18 mouse cellular contexts compared by ENCODE assay signal in the genomic region with DNA sequence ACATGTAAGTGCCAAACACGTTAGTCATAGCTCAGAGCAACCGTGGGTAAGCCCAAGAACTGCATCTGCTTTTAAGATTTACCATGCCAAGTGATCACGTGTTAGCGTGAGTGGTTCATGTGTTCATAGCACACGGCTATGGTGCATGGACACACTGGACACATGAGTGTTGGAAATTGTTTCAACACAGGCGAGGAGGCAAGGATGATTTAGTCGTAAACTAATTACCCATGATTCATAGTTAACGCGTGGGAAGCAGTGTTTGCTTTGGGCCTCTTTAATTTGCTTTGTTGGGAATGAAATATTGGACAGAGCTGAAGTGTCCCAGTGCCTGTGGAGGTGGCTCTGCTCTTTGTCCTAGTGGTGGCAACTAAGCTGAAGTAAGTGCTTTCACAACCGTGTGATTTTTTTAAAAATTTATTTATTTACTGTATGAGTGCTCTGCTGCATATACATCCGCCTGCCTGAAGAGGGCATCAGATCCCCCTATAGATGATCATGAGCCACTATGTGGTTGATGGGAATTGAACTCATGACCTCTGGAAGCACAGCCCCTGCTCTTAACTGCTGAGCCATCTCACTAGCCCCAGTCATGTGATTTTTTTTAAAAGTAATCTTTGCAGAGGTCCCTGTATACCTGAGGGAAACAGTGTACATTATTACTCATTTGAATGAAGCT. TPM values are rescaled to one million over a fixed set of nuclear protein-coding genes. Genes with fewer than 3 reads are reported as not detected.
DNase-seq lines count a peak whose midpoint lies in the region; ATAC-seq and TF ChIP-seq lines count a peak whose summit lies in the region.
"Had no signal": no experiment of that assay in that cellular context is flagged by ENCODE, and none has a peak within 500 bp of the region (broad histone marks: within the 10 kb centered on the region; RNA-seq: fewer than 3 reads in every experiment).

No protein-coding gene starts in this region.

- DNase-seq in heart, adult 2 months, result no peak
- no peak for DNase-seq in heart, adult 9 months (ENCODE audit: low spot score in 2 of 2)
- no peak for DNase-seq in liver, postnatal 0 days
- DNase-seq in liver (no peak), MEL (ENCODE audit: low read depth, low spot score) (peak; percentile 34)
- no peak for DNase-seq in adrenal gland, adult 2 months
- DNase-seq: gastrocnemius, postnatal 14 days; kidney, adult 9 months; left cerebral cortex, postnatal 4 days; lung, adult 18-20 months; thymus, adult 2 months had no signal

- peak; percentile 14 for TF ChIP-seq RAD21 in MEL (IDR thresholded peaks at IDR 0.05; ENCODE audit: low read depth, low read length)

- H3K36me3 ChIP-seq in heart, adult 2 months (ENCODE audit: control insufficient read depth, insufficient read depth, low read length), result no peaks in the 10 kb centered on the region; the same call in 1 of the 2 replicates
- no peaks in the 10 kb centered on the region for H3K36me3 ChIP-seq in liver, postnatal 0 days (replicated peaks; ENCODE audit: insufficient read depth, low read length)
- no peaks in the 10 kb centered on the region for H3K36me3 ChIP-seq in MEL (ENCODE audit: control insufficient read depth in 1 of 2, insufficient read depth in 2 of 2, low read length in 2 of 2)
- no peaks in the 10 kb centered on the region for H3K36me3 ChIP-seq in kidney, embryonic 15.5 days
- H3K36me3 ChIP-seq: forebrain, embryonic 15.5 days; hindbrain, embryonic 15.5 days had no signal

- peaks cover 7% of the 10 kb centered on the region; the same call in 1 of the 2 replicates for H3K4me1 ChIP-seq in heart, adult 2 months (ENCODE audit: control insufficient read depth, insufficient read depth, low read length)
- peaks cover 4% of the 10 kb centered on the region; the same call in 1 of the 2 replicates for H3K4me1 ChIP-seq in liver, postnatal 0 days (ENCODE audit: insufficient read depth)
- H3K4me1 ChIP-seq in MEL (ENCODE audit: control insufficient read depth in 1 of 2, insufficient read depth in 2 of 2, low read length in 2 of 2), result peaks cover 0 to 3% of the 10 kb centered on the region in 2 experiments; a peak in 1 of 4 replicates
- H3K4me1 ChIP-seq in olfactory bulb, adult 2 months (ENCODE audit: control insufficient read depth, insufficient read depth, low read length), result peaks cover 19% of the 10 kb centered on the region
- peaks cover 16% of the 10 kb centered on the region for H3K4me1 ChIP-seq in kidney, embryonic 15.5 days

- no peaks in the 10 kb centered on the region; the same call in 1 of the 2 replicates for H3K79me2 ChIP-seq in heart, adult 2 months (replicated peaks; ENCODE audit: control insufficient read depth, insufficient read depth, low read length)
- no peaks in the 10 kb centered on the region for H3K79me2 ChIP-seq in MEL (ENCODE audit: control insufficient read depth, insufficient read depth, low read length, poor library complexity)

- H3K27ac ChIP-seq in heart, adult 2 months, result no peak overlapping the region
- no peak overlapping the region for H3K27ac ChIP-seq in liver, postnatal 0 days (ENCODE audit: low read depth)
- no peak overlapping the region for H3K27ac ChIP-seq in MEL (ENCODE audit: control insufficient read depth, low read depth, low read length)
- H3K27ac ChIP-seq in olfactory bulb, adult 2 months (ENCODE audit: insufficient read depth, low read depth, low read length), result 0 out of 2 replicates have a peak overlapping the region, but pooled peaks have one; percentile 15
- no peak overlapping the region for H3K27ac ChIP-seq in kidney, embryonic 15.5 days
- H3K27ac ChIP-seq: forebrain, embryonic 15.5 days; hindbrain, embryonic 15.5 days had no signal

- H3K9me3 ChIP-seq in liver, postnatal 0 days (ENCODE audit: low read length), result no peaks in the 10 kb centered on the region
- H3K9me3 ChIP-seq in MEL (replicated peaks; ENCODE audit: insufficient read depth, low read length), result no peaks in the 10 kb centered on the region
- no peaks in the 10 kb centered on the region for H3K9me3 ChIP-seq in kidney, embryonic 15.5 days (replicated peaks)
- H3K9me3 ChIP-seq: forebrain, embryonic 15.5 days; hindbrain, embryonic 15.5 days had no signal

- TF ChIP-seq CTCF in heart, adult 2 months (IDR thresholded peaks at IDR 0.05), result peak; percentile 46
- peak; percentile 43 for TF ChIP-seq CTCF in liver, postnatal 0 days (IDR thresholded peaks at IDR 0.05; ENCODE audit: low read depth)
- peak; percentile 9 to 43 (median 37); a peak in 4 of 6 replicates for TF ChIP-seq CTCF in MEL (IDR thresholded peaks at IDR 0.05 in 2 of 3, conservative IDR thresholded peaks at IDR 0.05 in 1 of 3; ENCODE audit: control insufficient read depth in 1 of 3, insufficient read depth in 1 of 3, low read depth in 2 of 3, low read length in 3 of 3, poor library complexity in 1 of 3, severe bottlenecking in 1 of 3)
- TF ChIP-seq CTCF in olfactory bulb, adult 2 months (IDR thresholded peaks at IDR 0.05; ENCODE audit: insufficient read depth, low read depth, low read length), result no peak

- intact Hi-C loops in heart, adult 2 months (cut with DNase I), result no loop called here

- H3K27me3 ChIP-seq in heart, adult 2 months (ENCODE audit: control insufficient read depth, insufficient read depth, low read length), result no peaks in the 10 kb centered on the region
- H3K27me3 ChIP-seq in liver, postnatal 0 days (ENCODE audit: insufficient read depth, low read length), result no peaks in the 10 kb centered on the region
- no peaks in the 10 kb centered on the region for H3K27me3 ChIP-seq in MEL (ENCODE audit: control insufficient read depth in 1 of 2, insufficient read depth in 2 of 2, low read length in 2 of 2)
- H3K27me3 ChIP-seq in kidney, embryonic 15.5 days, result no peaks in the 10 kb centered on the region
- H3K27me3 ChIP-seq: forebrain, embryonic 15.5 days; hindbrain, embryonic 15.5 days had no signal

- peak; percentile 62 for ATAC-seq in liver, postnatal 0 days
- ATAC-seq in kidney, embryonic 15.5 days (replicated peaks; ENCODE audit: low FRiP score), result no peak; the same call in 1 of the 2 replicates
- ATAC-seq: forebrain, embryonic 15.5 days had no signal

- TF ChIP-seq POLR2A in heart, adult 2 months (IDR thresholded peaks at IDR 0.05; ENCODE audit: insufficient read depth, low read depth, low read length), result no peak
- no peak for TF ChIP-seq POLR2A in MEL (IDR thresholded peaks at IDR 0.05; ENCODE audit: control insufficient read depth in 1 of 2, insufficient read depth in 1 of 2, low read depth in 1 of 2, low read length in 2 of 2, poor library complexity in 1 of 2)
- TF ChIP-seq POLR2A in olfactory bulb, adult 2 months (IDR thresholded peaks at IDR 0.05; ENCODE audit: insufficient read depth, low read depth, low read length), result no peak

- no peak overlapping the region for H3K9ac ChIP-seq in heart, adult 2 months (ENCODE audit: low read depth, low read length)
- no peak overlapping the region for H3K9ac ChIP-seq in liver, postnatal 0 days (replicated peaks)
- no peak overlapping the region for H3K9ac ChIP-seq in MEL (ENCODE audit: control insufficient read depth, low read depth, low read length, poor library complexity, severe bottlenecking)
- no peak overlapping the region for H3K9ac ChIP-seq in kidney, embryonic 15.5 days
- H3K9ac ChIP-seq: forebrain, embryonic 15.5 days; hindbrain, embryonic 15.5 days had no signal

- H3K4me3 ChIP-seq in heart, adult 2 months, result no peak overlapping the region
- H3K4me3 ChIP-seq in liver, postnatal 0 days (ENCODE audit: low read depth, low read length), result no peak overlapping the region
- H3K4me3 ChIP-seq in MEL (ENCODE audit: control insufficient read depth in 1 of 2, insufficient read depth in 1 of 2, low read depth in 2 of 2, low read length in 2 of 2), result no peak overlapping the region
- no peak overlapping the region for H3K4me3 ChIP-seq in olfactory bulb, adult 2 months (ENCODE audit: insufficient read depth, low read depth, low read length)
- H3K4me3 ChIP-seq in kidney, embryonic 15.5 days (replicated peaks), result no peak overlapping the region
- H3K4me3 ChIP-seq: forebrain, embryonic 15.5 days; hindbrain, embryonic 15.5 days; myocyte had no signal

- WGBS in heart, adult 2 months, result 88% methylated on average over 11 of the region's 11 CpGs
- 72% methylated on average over 11 of the region's 11 CpGs for WGBS in liver, postnatal 0 days (ENCODE audit: insufficient replicate concordance)
- WGBS in olfactory bulb, adult 2 months, result 64% methylated on average over 11 of the region's 11 CpGs
- 55% methylated on average over 11 of the region's 11 CpGs for WGBS in kidney, embryonic 15.5 days

- no peak overlapping the region for H3K4me2 ChIP-seq in liver, postnatal 0 days (ENCODE audit: low read depth, low read length)
- no peak overlapping the region for H3K4me2 ChIP-seq in kidney, embryonic 15.5 days
- H3K4me2 ChIP-seq: forebrain, embryonic 15.5 days; hindbrain, embryonic 15.5 days had no signal

- TF ChIP-seq EP300 in heart, adult 2 months (IDR thresholded peaks at IDR 0.05; ENCODE audit: insufficient read depth, low read depth, low read length), result no peak
- no peak for TF ChIP-seq EP300 in liver, postnatal 0 days (IDR thresholded peaks at IDR 0.05; ENCODE audit: low read depth)
- TF ChIP-seq EP300 in MEL (IDR thresholded peaks at IDR 0.05; ENCODE audit: low read depth in 1 of 2, low read length in 2 of 2), result no peak

TF ChIP-seq in MEL, 35 proteins besides CTCF, POLR2A, EP300 and RAD21:
- TF ChIP-seq GATA1 (IDR thresholded peaks at IDR 0.05; ENCODE audit: low read depth, low read length) (no peak), SMC3 (IDR thresholded peaks at IDR 0.05; ENCODE audit: low read depth, low read length) (peak; percentile 21; the same call in 1 of the 2 replicates), ZNF384 (IDR thresholded peaks at IDR 0.05; ENCODE audit: low read depth, low read length) (peak; percentile 37; the same call in 1 of the 2 replicates)

RNA-seq across cellular contexts. Expression of a gene that starts 46.6 kb away (rescaled TPM):
- total RNA-seq in heart, adult 2 months (2021), result not detected
- 0.08 TPM in 1 of 2 replicates, not detected in the other for polyA plus RNA-seq in heart, adult 2 months (2012; rRNA removed)
- polyA plus RNA-seq in liver, postnatal 0 days (2015; fragmentation: Nextera tagmentation; extraction: Ambion mirVana), result 0.05 TPM in 1 of 2 replicates, not detected in the other
- total RNA-seq in MEL (2012; rRNA removed), result 0.10 TPM in 1 of 2 replicates, not detected in the other
- polyA plus RNA-seq in MEL (2012; ENCODE audit: insufficient read depth in 1 of 2, insufficient read length in 2 of 2, low read depth in 1 of 2, low replicate concordance in 2 of 2, missing spikeins in 1 of 2), result under 1 TPM in 1 of 2 experiments, not detected in 1; 0.06 TPM
- not detected in 2 replicates for polyA plus RNA-seq in olfactory bulb, adult 2 months (2012; ENCODE audit: insufficient read depth, insufficient read length, low replicate concordance, missing spikeins)
- total RNA-seq in adrenal gland, adult 2 months (2021), result not detected
- polyA plus RNA-seq in adrenal gland, adult 2 months (2012; rRNA removed), result 0.19 TPM in 1 of 2 replicates, not detected in the other
- 0.30 and 0.31 TPM in 2 replicates for polyA plus RNA-seq in kidney, embryonic 15.5 days (2015; fragmentation: Nextera tagmentation; extraction: Ambion mirVana)
- total RNA-seq: gastrocnemius, postnatal 14 days; layer of hippocampus, postnatal 10 days; left cerebral cortex, postnatal 4 days; megakaryocyte-erythroid progenitor cell, adult 5-6 weeks had no signal
- polyA plus RNA-seq: thymus, adult 2 months had no signal
